Mouse (Mus musculus) spleen, adult 2 months (tissue): ENCODE measurements around the gene Ctdspl. TPM values are rescaled to one million over a fixed set of nuclear protein-coding genes. Genes with fewer than 3 reads are reported as not detected.
A peak's percentile ranks its signal among the peaks of the same experiment; 100 is the strongest.

Experiments
- DNase-seq, 2 experiments: peaks; one replicate each; pipeline versions ENCODE4 v3.0.0 to v3.0.0-alpha.2; 2012 to 2021; ENCODE audit warnings: low spot score in 2 of 2, low read depth in 1 of 2
- H3K27ac ChIP-seq: fragments of 200-500 bp; 2 replicates; pipeline ENCODE4 v1.5.1; 2012; ENCODE audit warnings: low read length, inconsistent platforms; ENCODE audit not compliant: insufficient read depth
- H3K27me3 ChIP-seq: fragments of 200-500 bp; 2 replicates; pipeline ENCODE4 v1.6.1; 2012; ENCODE audit warnings: mild to moderate bottlenecking, moderate library complexity, low read length, inconsistent platforms; ENCODE audit not compliant: control insufficient read depth, insufficient read depth
- H3K36me3 ChIP-seq: fragments of 200-500 bp; 2 replicates; pipeline ENCODE4 v1.6.1; 2012; ENCODE audit warnings: mild to moderate bottlenecking, low read length, inconsistent platforms; ENCODE audit not compliant: control insufficient read depth, insufficient read depth
- H3K4me1 ChIP-seq: fragments of 200-500 bp; 2 replicates; pipeline ENCODE4 v1.6.1; 2011; ENCODE audit warnings: inconsistent platforms; ENCODE audit not compliant: control insufficient read depth, insufficient read depth, insufficient read length
- H3K4me3 ChIP-seq: fragments of 200-500 bp; 2 replicates; pipeline ENCODE4 v1.5.1; 2011; ENCODE audit warnings: mild to moderate bottlenecking, inconsistent platforms; ENCODE audit not compliant: insufficient read depth, insufficient read length; ENCODE audit errors: extremely low read depth
- CTCF ChIP-seq: fragments of 200-500 bp; IDR thresholded peaks from 2 replicates; pipeline ENCODE4 v1.5.1; 2011; ENCODE audit warnings: mild to moderate bottlenecking, inconsistent platforms; ENCODE audit not compliant: insufficient read depth, insufficient read length, insufficient replicate concordance; ENCODE audit errors: extremely low read depth
- POLR2A ChIP-seq: fragments of 200-500 bp; IDR thresholded peaks from 2 replicates; pipeline ENCODE4 v1.6.1; 2011; ENCODE audit warnings: low read depth, low read length, inconsistent platforms
- WGBS: fragments of 180-500 bp; shearing (Covaris S2); methylation state at CpG from one replicate; pipeline ENCODE4 v1.1.7; 2018; 5-methylcytosine and 5-hydroxymethylcytosine counted together
- polyA plus RNA-seq: library from polyadenylated mRNA; depleted of rRNA; stranded (reverse); fragments of >200 nt; gene quantifications from 2 replicates; pipeline ENCODE4 v1.2.3, GENCODE M21; 2012

The Ctdspl gene
- polyA plus RNA-seq, 1 experiment, result 6.8 TPM

DNA sequence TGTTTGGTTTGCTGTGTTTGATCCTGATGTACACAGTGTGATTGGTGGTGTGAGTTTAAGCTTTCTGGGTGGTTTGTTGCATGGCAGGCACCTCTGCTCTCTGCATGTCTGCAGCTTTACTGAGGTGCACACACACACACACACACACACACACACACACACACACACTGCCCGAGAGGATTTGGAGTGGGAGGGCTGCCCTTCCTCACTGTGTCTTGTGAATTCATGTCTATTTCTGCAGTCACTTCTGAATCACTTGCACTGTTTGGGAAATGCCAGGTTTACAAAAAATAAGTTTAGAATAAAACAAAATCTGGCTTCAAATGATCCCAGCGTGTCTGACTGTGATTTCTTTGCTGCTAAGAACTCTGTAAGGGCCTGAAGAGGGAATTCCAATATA, 25.6 kb upstream of the Ctdspl start:
- TF ChIP-seq POLR2A (no peak), CTCF (no peak)
- H3K27ac ChIP-seq, result no peak overlapping the region
- H3K36me3 ChIP-seq, result no peaks in the 10 kb centered on the region
- H3K4me1 ChIP-seq, result no peaks in the 10 kb centered on the region
- WGBS, result 70% methylated on average over 2 of the region's 2 CpGs
- H3K4me3 ChIP-seq, result no peak overlapping the region
- no peaks in the 10 kb centered on the region for H3K27me3 ChIP-seq
- no peak for DNase-seq

DNA sequence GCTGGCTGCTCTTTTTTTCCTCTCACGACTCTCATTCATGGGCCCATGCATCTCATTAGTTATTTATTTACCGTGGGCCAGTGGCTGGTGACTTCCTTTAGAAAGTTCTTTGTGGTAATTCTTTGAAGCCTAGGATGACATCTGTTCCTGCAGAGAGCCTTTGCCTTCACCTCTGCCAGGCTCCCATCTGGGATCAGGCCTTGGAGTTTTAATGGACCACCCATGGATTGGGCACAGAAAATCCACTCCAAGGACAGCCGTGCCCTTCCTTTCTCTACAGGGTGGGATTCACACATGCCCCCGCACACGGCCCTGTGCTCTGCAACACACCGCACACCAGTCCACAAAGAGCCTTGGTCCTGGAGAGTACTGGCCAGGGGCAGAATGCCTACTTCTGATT, 24.3 kb upstream of the Ctdspl start:
- Histone ChIP-seq H3K4me3 (no peak overlapping the region), H3K4me1 (no peaks in the 10 kb centered on the region), H3K27ac (no peak overlapping the region), H3K27me3 (no peaks in the 10 kb centered on the region), H3K36me3 (no peaks in the 10 kb centered on the region)
- TF ChIP-seq POLR2A, result no peak
- TF ChIP-seq CTCF, result no peak
- 68% methylated on average over 6 of the region's 6 CpGs for WGBS
- DNase-seq, result no peak

DNA sequence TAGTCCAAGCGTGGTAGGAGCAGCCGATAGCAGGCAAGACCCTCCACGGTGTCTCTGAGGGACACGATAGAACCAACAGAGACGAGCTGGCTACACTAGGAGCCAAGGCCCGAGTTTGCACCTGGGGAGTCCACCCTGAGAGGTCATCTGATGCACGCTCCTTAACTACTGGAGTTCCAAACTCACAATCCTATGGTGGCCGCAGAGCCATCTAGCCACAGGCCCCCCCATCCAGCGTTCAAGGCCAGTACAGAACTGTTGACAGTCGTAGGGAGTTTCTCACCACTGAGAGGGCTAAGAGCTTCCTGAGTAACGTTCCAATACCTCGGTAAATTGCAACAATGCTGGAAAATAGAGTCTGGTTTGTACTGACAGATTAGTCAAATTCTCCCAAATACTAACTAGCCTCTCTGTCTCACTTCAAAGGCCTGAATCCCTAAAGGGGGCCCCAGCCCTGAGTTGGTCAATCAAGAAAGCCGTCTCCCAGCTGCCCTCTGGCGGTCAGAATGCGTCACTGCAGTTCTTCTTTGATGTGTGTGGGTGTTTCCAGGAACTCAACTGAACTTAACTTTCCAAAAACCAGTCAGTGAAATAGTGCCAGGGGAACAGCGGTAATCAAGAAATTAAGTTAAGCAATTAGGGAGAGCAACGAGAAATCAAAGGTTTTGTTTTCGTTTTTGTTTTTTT, 18.2 kb upstream of the Ctdspl start:
- Histone ChIP-seq H3K4me1 (no peaks in the 10 kb centered on the region), H3K27me3 (no peaks in the 10 kb centered on the region), H3K4me3 (no peak overlapping the region), H3K27ac (no peak overlapping the region), H3K36me3 (no peaks in the 10 kb centered on the region)
- WGBS, result 52% methylated on average over 18 of the region's 18 CpGs
- TF ChIP-seq POLR2A, result no peak
- TF ChIP-seq CTCF, result peak; percentile 74; the same call in 1 of the 2 replicates
- peak; percentile 18 to 57 for DNase-seq

DNA sequence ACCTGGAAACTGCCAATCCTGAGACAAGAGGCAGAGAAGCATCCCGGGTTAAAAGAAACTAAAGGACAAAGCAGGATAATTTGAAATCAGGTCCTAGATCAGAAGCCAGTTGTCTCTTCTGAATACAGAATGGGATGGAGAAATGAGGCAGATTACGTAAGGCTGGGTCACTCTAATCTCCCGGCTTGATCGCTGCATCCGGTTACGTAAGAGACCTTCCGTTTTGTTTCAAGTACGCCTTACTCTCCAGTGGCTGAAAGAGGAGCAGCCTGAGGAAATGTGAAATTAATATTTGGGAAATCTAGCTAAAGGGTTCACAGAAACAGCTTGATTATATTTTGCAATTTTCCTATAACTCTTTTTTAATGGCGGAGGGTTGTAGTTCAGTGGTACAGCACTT, 13.2 kb upstream of the Ctdspl start:
- Histone ChIP-seq H3K36me3 (no peaks in the 10 kb centered on the region), H3K4me1 (no peaks in the 10 kb centered on the region), H3K27me3 (no peaks in the 10 kb centered on the region), H3K27ac (no peak overlapping the region), H3K4me3 (no peak overlapping the region)
- 73% methylated on average over 9 of the region's 9 CpGs for WGBS
- TF ChIP-seq CTCF (no peak), POLR2A (no peak)
- DNase-seq, result no peak

DNA sequence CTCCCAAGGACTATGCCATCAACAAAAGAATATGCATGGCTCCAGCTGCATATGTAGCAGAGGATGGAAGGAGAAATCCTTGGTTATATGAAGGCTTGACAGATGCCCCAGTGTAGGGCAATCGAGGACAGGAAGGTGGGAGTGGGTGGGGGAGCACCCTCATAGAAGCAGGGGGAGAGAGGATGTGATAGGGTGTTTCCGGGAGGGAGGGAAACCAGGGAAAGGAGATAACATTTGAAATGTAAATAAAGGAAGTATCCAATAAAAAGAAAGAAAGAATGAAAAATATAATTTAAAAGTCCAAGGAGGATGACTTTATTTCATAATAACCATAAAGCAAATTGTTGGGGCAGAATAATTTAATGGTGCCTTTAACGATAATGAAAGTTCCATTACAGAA, 12.6 kb upstream of the Ctdspl start:
- H3K4me3 ChIP-seq, result no peak overlapping the region
- H3K4me1 ChIP-seq, result no peaks in the 10 kb centered on the region
- H3K27me3 ChIP-seq, result no peaks in the 10 kb centered on the region
- no peak overlapping the region for H3K27ac ChIP-seq
- TF ChIP-seq CTCF, result no peak
- H3K36me3 ChIP-seq, result no peaks in the 10 kb centered on the region
- DNase-seq, result no peak
- WGBS, result 64% methylated on average over 3 of the region's 3 CpGs

DNA sequence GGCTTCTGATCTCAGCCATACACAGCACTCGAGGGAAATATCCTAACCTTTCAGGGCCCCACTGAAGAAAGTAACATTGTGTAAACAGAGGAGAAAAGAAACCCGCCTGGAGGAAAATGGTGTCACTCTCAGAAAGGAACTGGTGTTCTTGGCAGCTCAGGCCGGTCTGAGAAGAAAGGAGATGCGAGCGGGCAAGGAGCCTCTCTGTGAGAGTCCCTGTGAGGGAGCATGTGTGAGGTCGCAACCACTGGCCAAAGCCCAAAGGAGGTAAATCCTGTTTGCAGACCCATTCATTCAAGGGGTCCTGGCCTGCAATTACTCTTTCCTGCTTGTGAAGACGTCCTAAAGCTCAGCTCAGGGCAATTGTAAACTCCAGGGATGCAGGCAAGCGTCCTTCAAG, 11.7 kb upstream of the Ctdspl start:
- TF ChIP-seq POLR2A, result no peak
- no peak for TF ChIP-seq CTCF
- Histone ChIP-seq H3K4me1 (no peaks in the 10 kb centered on the region), H3K27ac (no peak overlapping the region), H3K4me3 (no peak overlapping the region), H3K36me3 (no peaks in the 10 kb centered on the region), H3K27me3 (no peaks in the 10 kb centered on the region)
- 79% methylated on average over 8 of the region's 8 CpGs for WGBS
- no peak for DNase-seq

DNA sequence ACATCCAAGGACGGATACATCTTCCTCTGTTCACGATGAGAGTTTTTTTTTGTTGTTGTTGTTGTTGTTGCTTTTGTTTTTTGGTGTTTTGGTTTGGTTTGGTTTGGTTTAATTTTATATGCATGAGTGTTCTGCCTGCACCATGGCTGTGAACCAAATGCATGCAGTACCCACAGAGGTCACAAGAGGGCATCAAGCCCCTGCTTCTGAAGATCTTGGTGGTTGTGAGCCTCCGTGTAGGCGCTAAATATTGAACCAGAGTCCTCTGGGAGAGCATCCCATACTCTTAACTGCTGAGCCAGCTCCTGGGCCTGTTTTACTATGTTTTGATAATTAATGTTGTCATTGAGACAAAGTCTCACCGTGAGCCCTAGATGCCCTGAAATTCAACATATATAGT, 11.0 kb upstream of the Ctdspl start:
- H3K36me3 ChIP-seq, result no peaks in the 10 kb centered on the region
- no peaks in the 10 kb centered on the region for H3K4me1 ChIP-seq
- WGBS, result 71% methylated on average over 5 of the region's 5 CpGs
- DNase-seq, result no peak
- no peak overlapping the region for H3K27ac ChIP-seq
- no peaks in the 10 kb centered on the region for H3K27me3 ChIP-seq
- TF ChIP-seq POLR2A, result no peak
- peak; percentile 33; the same call in 1 of the 2 replicates for TF ChIP-seq CTCF
- no peak overlapping the region for H3K4me3 ChIP-seq
